Mouse (Mus musculus) kidney, adult 2 months (tissue): Measurements from ENCODE around the gene Stk16.

Experiments used
- CTCF ChIP-seq: fragments of 200-500 bp; conservative IDR thresholded peaks from 2 replicates; pipeline ENCODE4 v1.5.1; 2011; ENCODE audit warnings: low read depth, mild to moderate bottlenecking, control low read depth, low read length, moderate library complexity, mixed read lengths; ENCODE audit not compliant: insufficient read depth, insufficient read length
- POLR2A ChIP-seq: fragments of 200-500 bp; IDR thresholded peaks from one replicate; pipeline ENCODE4 v1.6.1; 2011; ENCODE audit warnings: low read depth, low read length, control low read depth

DNA sequence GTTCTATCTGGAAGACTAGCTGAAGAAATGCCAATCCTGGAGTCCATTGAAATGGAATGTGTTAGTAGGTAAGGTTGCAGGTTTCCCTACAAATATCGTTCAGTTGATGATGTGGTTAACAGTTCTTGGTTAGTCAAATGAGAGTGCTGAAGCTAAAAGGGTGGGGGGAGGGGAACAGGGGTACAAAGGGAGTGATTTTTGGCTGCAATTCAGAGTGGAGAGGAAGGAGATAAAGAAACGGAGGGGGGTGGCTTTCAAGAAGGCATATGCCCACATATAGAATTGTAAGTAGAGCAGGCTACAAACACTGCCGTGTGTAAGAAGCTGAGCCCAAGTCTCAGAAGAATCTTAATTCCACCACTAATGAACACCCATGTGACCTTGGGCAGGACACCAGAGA is 14.8 kb downstream of the Stk16 start:
- TF ChIP-seq CTCF, result no peak
- TF ChIP-seq POLR2A, result no peak
